Mouse (Mus musculus) ovary, postnatal 10 days (tissue): ENCODE measurements around the gene Ppfia4.
"Not testable (repeated sequence)": the region's sequence is repeated elsewhere in the genome, so short reads cannot be mapped to it uniquely, and the experiment has no call there.

Source experiments
- DNase-seq: peaks from one replicate; pipeline ENCODE4 v3.0.0; 2022; ENCODE audit warnings: low spot score

Gene Ppfia4

GRCm38 (mm10) chr1:134272754-134273250 lies 59.9 kb downstream of the Ppfia4 start:
- DNase-seq: no peak

GRCm38 (mm10) chr1:134270026-134270425 lies 62.7 kb downstream of the Ppfia4 start:
- DNase-seq: no peak

GRCm38 (mm10) chr1:134265797-134266196 lies 66.9 kb downstream of the Ppfia4 start:
- no peak for DNase-seq

GRCm38 (mm10) chr1:134264341-134264740 lies 68.4 kb downstream of the Ppfia4 start:
- DNase-seq: no peak

- DNase-seq: not testable (repeated sequence)
These were observed 83.0 kb downstream of the Ppfia4 start for GRCm38 (mm10) chr1:134249681-134250080.
